Mouse (Mus musculus) limb, embryonic 12.5 days (tissue): ENCODE data around the gene Fndc5. TPM values are rescaled to one million over a fixed set of nuclear protein-coding genes. Genes with fewer than 3 reads are reported as not detected.

Experiments used
- ATAC-seq: fragments of 200-750 bp; cut with Nextera tagmentation; 2 replicates; pipeline ENCODE4 v1.8.0; 2017; ENCODE audit warnings: low read depth, moderate TSS enrichment; ENCODE audit not compliant: insufficient number of reproducible peaks, insufficient read depth, low FRiP score, low TSS enrichment
- H3K27ac ChIP-seq: fragments of 300-500 bp; sonication (generic); 2 replicates; pipeline ENCODE4 v1.5.1; 2016; ENCODE audit warnings: mild to moderate bottlenecking, moderate library complexity
- H3K27me3 ChIP-seq: fragments of 300-500 bp; sonication (generic); 2 replicates; pipeline ENCODE4 v1.6.1; 2016; ENCODE audit warnings: mild to moderate bottlenecking, moderate library complexity
- H3K36me3 ChIP-seq: fragments of 300-500 bp; sonication (generic); 2 replicates; pipeline ENCODE4 v1.6.1; 2016; ENCODE audit warnings: mild to moderate bottlenecking, moderate library complexity
- H3K4me1 ChIP-seq: fragments of 300-500 bp; sonication (generic); replicated peaks from 2 replicates; pipeline ENCODE4 v1.6.1; 2016
- H3K4me2 ChIP-seq: fragments of 300-500 bp; sonication (generic); 2 replicates; pipeline ENCODE4 v1.6.1; 2016; ENCODE audit warnings: mild to moderate bottlenecking, moderate library complexity
- H3K4me3 ChIP-seq: fragments of 300-500 bp; sonication (generic); replicated peaks from 2 replicates; pipeline ENCODE4 v1.5.1; 2016; ENCODE audit warnings: mild to moderate bottlenecking
- H3K9ac ChIP-seq: fragments of 300-500 bp; sonication (generic); replicated peaks from 2 replicates; pipeline ENCODE4 v1.6.1; 2016; ENCODE audit warnings: mild to moderate bottlenecking, moderate library complexity
- H3K9me3 ChIP-seq: fragments of 300-500 bp; sonication (generic); 2 replicates; pipeline ENCODE4 v1.6.1; 2016; ENCODE audit warnings: mild to moderate bottlenecking, moderate library complexity
- WGBS: fragments of 180-500 bp; shearing (Covaris S2); methylation state at CpG from one replicate; pipeline ENCODE4 v1.1.7; 2016; 5-methylcytosine and 5-hydroxymethylcytosine counted together
- polyA plus RNA-seq: library from polyadenylated mRNA; unstranded; fragments of >200 nt; fragmentation: Nextera tagmentation; extraction: Ambion mirVana; gene quantifications from 2 replicates; pipeline ENCODE4 v1.2.1, GENCODE M21; 2016

Fndc5 gene
- polyA plus RNA-seq, 1 experiment from 2014 or later, result 11.6 TPM

DNA sequence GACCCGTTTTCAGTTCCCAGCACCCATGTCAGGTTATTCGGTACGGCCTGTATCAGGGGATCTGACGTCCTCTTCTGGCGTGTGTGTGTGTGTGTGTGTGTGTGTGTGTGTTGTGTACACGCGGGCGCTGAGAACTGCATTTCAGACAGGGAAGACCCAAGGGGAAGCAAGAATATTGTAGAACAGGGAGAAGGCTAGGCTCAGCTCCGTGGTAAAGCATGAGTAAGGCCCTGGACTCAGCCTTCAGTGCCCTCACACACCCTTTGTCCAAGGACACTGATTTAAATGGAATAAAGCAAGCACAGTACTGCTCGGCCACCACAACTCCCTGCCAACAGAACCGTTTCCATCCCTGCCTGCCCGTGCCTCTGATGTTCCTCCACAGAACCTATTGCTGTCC lies 53.7 kb downstream of the Fndc5 start:
- Histone ChIP-seq H3K27me3 (no peaks in the 10 kb centered on the region), H3K9me3 (no peaks in the 10 kb centered on the region), H3K4me3 (peak overlapping the region; percentile 96), H3K4me2 (peak overlapping the region; percentile 86), H3K4me1 (peaks cover 19% of the 10 kb centered on the region), H3K36me3 (peaks cover 24% of the 10 kb centered on the region), H3K9ac (peak overlapping the region; percentile 70), H3K27ac (peak overlapping the region; percentile 82; the same call in 1 of the 2 replicates)
- ATAC-seq, result no peak
- WGBS, result 5% methylated on average over 12 of the region's 12 CpGs

DNA sequence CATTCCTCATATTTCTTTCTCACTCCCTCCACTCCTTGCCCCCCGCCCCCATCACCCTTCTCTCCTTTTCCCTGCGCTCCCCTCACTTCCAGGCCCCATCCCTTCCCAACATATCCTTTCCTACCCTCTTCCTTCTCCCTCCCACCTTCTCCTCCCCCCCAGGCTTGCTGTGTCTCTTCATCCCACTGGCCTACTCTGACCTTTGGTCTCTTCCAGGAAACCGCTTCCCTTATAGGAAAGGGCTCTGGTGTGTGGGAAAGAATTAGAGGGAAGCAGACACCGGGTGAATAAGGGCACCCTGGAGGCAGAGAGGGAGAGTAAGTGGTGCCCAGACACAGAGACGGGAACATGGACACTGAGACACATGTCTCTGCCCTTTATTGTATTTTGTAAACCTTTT lies 54.9 kb downstream of the Fndc5 start:
- no peaks in the 10 kb centered on the region for H3K27me3 ChIP-seq
- no peak overlapping the region for H3K9ac ChIP-seq
- no peak overlapping the region for H3K4me3 ChIP-seq
- H3K4me2 ChIP-seq, result peak overlapping the region; percentile 86; the same call in 1 of the 2 replicates
- no peaks in the 10 kb centered on the region for H3K9me3 ChIP-seq
- peaks cover 19% of the 10 kb centered on the region for H3K4me1 ChIP-seq
- no peak overlapping the region for H3K27ac ChIP-seq
- H3K36me3 ChIP-seq, result peaks cover 34% of the 10 kb centered on the region
- 72% methylated on average over 5 of the region's 5 CpGs for WGBS
- ATAC-seq, result no peak

Other genes starting within 250 kb of the Fndc5 start
- 22.4 and 26.0 TPM in 2 replicates for gene Azin2, start 174.6 kb upstream of the Fndc5 start, polyA plus RNA-seq
- 205 and 213 TPM in 2 replicates for gene Ak2, start 145.0 kb upstream of the Fndc5 start, polyA plus RNA-seq
- gene Rnf19b, start 78.7 kb upstream of the Fndc5 start, polyA plus RNA-seq, result 10.8 and 11.9 TPM in 2 replicates
- 4.2 and 4.3 TPM in 2 replicates for gene Tmem54, start 31.5 kb upstream of the Fndc5 start, polyA plus RNA-seq
- gene Hpca, start 15.0 kb upstream of the Fndc5 start, polyA plus RNA-seq, result 0.55 and 0.83 TPM in 2 replicates
- gene S100pbp, start 52.7 kb downstream of the Fndc5 start, polyA plus RNA-seq, result 31.2 and 32.7 TPM in 2 replicates
- gene Yars, start 52.8 kb downstream of the Fndc5 start, polyA plus RNA-seq, result 78.7 and 80.2 TPM in 2 replicates
- gene C77080, start 124.4 kb downstream of the Fndc5 start, polyA plus RNA-seq, result 4.6 and 5.1 TPM in 2 replicates
- 1.2 and 1.9 TPM in 2 replicates for gene Sync, start 150.6 kb downstream of the Fndc5 start, polyA plus RNA-seq
- 577 and 606 TPM in 2 replicates for gene Rbbp4, start 198.4 kb downstream of the Fndc5 start, polyA plus RNA-seq
- 45.0 and 48.8 TPM in 2 replicates for gene Zbtb8os, start 198.7 kb downstream of the Fndc5 start, polyA plus RNA-seq
- gene Zbtb8a, start 241.1 kb downstream of the Fndc5 start, polyA plus RNA-seq, result 12.0 and 13.0 TPM in 2 replicates